Mouse (Mus musculus) c-Kit-positive CD71-negative TER-119-negative erythroid progenitor cells, embryonic 14.5 days (primary cell): ENCODE results near the gene Adig.

ENCODE experiments used
- DNase-seq: peaks from one replicate; pipeline ENCODE4 v3.0.0-alpha.2; 2013; ENCODE audit warnings: low read depth

Adig gene

DNA sequence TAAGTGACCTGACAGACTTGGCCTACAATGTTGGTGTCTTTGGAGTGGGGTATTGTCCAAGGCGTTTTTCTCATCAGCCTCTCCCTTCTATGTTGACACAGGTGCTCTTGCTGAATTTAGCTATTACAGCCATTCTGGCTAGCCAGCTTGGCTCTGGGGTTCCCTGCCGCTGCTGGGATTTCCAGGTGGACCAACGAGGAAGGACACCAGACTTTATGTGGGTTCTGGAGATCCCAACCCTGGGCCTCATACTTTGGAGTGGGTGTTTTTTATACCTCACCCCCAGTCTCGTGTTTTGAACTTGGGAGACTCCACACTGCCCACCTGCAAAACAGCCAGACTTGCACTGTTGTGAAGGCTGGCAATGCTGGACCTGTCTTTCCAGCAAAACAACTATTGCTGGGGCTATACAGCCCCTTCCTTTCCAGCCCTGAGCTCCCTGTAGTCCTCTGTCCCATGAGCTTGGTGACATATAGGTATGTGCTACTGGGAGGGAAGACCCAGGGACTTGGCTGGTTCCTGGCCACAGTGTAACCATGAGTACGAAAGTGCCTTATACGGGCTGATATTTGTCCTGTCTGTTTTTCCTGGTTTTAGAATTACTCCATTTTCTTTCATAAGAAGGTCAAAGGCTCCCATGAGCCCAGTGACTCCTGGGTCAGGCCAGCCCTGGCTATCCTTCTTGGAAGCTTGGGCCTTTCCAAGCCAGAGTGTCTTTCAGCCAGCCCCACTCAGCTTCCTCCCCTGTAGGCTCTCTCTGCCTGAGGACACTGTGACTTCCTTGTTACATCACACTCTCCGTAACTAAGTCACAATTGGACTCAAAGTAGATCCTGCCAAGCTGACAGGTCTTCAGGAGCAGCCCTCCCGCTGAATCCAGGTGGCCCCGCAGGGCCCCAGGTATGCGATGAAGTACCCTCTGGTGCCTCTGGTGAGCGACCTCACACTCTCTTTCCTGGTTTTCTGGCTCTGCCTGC lies at the start of gene Adig:
Gene Adig (plus strand): TSS at position 777 of the 977 bp plus-strand sequence.
- DNase-seq, result no peak

DNA sequence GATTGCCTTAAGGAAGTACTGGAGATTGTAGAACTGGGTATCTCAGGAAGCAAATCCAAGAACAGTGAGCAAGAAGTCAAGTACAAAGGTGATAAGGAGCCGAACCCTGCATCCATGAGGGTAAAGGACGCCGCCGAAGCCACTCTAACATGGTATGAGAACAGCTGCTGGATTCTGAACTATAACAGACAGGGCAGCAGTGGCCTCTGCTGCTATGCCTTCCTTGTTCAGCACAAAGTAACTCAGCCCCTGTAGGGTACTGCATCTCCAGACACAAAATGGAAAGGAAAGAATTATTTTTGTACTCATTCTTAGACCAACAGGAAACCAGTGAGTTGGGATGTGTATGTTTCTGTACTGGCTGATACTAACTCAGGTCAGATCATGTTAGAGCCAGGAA lies 46.0 kb upstream of the Adig start:
- no peak for DNase-seq

DNA sequence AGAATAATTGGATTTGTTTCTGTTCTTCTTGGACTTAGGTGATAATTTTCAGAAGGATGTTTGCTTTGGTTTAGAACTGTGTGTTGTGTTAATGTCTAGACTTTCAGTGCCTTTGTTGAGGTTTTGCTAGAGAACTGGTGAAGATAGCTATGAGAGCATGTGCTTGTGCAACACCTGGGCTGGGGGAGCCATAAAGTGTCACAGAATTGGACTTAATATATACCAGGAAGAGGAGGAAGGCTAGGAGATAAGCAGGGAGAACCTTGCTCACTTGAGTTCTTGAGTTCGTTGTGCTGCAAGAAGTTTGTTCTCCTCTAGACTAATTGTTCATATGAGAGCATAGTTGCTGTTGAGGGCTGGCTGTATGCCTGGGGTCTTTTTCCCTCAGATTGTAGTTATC lies 44.8 kb upstream of the Adig start:
- no peak for DNase-seq

DNA sequence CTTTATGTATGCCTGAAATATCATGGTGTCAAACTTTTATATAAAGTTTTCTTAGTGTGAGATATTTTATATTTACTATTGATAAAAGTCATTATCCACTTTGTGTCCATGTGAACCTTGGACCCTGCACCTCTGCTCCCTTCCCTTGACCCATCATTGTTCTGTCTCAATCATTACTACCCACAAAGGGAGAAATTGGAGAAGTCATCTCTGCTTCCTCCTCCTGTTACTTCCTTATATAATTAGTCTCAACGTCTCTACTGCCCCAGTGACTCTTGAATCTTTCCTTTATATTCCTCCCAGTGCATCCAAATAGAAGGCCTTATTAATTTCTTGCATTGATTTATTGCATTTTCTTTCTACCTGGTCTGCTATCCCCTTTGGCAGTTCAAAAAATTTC lies 40.0 kb upstream of the Adig start:
- no peak for DNase-seq

DNA sequence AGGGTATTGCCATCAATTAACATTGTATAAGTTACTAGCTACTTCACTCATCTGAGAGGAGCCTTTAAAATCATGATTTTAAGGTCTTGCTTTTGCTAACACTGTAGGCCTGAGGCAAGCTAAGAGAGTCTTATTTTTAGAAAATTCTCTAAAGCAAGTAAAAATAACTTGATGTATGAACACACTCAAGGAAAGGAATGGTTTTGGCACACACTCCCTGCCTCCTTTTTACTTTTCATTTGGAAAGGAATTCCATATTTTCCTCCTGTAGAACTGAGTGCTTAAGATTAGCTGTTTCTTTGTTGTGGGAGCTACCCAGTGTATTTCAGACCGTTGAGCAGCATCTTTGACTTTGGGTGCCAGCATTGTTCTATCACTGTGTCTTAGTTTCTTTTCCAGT lies 28.3 kb upstream of the Adig start:
- no peak for DNase-seq

DNA sequence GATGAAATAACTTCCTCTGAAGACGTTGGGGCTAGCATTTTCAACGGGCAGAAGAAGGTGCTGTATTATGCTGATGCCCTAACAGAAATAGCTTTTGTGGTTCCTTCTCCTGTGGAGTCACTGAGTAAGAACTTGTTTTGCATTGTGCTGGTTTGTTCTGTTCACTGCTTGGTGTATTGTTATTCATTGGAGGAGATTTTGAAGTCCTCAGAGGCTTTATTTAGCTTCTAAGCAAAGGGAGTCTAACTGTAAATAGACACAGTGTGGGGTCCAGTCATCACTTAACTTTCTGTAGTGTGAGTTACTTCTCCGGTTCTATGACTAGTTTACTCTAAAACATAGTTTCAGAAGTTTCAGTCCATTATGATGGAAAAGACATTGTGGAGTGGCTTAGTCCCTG lies 24.8 kb upstream of the Adig start:
- DNase-seq, result no peak

DNA sequence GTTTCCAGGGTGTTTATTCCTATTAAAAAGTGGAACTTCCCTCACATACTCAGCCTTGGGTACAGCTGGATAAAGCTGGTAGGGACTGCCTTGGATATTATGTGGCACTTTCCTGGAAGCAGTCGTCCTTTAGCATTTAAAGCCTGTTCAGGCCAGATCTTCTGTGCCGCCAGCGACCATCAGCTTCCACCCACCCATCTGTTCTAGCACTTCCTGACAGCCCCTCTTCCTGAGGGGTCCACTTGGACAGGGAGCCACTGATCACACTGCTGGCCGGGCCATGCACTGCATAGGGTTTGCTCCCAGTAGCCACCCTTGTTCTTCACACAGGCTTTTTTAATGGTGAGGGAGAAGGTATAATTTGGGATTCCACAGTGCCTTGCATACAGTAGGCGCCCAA lies 4.0 kb upstream of the Adig start:
- no peak for DNase-seq

DNA sequence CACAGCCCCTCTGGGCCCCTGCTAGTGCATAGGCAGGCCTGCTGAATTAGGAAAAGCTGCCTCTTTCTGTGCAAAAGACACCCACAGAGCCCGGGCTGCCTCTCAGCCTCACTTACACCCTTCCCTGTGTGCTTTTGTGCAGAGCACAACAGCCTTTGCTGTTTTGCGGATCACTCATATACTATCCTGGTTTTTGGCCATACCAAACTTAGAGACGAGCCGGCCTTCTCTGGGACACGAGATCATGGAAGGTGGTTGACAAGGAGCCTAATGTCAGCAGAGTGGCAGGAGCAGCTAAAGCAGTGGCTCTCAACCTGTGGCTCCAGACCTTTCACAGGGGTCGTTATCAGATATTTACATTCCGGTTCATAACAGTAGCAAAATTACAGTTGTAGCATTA lies 814 bp downstream of the Adig start:
- DNase-seq, result no peak

DNA sequence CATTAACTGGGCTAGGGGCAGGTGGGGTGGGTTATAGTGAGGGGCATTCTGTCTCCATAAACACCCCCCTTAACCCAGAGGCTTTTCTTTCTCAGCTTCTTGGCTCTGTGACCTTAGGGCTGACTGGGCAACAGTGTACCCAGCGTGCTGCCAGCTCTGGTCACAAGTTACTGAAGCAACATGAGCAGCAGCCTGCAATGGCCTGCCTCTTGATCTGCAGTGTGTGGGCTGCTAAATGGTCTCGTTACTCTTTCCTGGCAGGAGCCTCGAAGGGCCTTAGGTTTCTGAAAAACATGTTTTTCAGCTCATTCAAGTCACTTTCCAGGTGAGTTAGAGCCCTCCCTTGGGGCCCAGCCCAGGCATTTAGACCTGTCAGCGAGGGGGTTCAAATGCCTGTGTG lies 1.3 kb downstream of the Adig start:
- DNase-seq, result no peak

DNA sequence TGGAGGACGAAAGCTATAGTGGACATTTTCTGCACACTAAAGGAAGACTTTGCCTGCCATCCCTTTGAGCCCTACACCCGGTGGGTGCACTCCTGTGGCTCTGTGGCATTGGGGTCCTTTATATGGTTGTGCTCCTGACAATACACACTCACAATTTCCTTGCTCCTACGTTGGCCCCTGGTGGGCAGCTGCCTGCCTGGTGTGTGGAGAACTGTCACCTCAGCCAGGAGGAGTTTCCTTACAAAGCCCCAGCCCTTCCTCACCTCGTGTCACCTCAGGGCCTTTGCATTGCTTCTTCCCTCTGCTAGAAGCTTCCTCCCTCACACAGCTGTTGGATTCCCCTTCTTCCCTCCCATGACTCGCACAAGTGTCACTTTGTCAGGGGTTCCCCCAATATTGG lies 4.1 kb downstream of the Adig start:
- no peak for DNase-seq

DNA sequence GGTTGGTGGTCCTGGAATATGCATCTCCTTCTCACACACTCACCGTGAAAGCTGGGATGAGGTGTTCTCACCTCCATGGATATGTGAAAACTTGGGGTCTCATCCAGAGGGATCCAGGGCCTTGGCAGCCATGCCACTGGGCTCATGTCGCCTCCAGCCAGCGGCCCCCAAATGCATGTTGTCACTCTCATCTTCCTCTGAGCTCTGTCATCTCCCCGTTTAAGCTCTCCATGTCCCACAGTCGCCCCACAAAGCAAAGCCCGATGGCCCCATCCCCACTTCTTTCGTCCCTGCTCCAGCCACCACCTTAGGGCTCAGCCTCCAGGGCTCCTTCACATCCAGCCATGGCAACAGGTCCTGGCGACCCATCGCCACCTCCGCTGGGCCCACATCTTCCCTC lies 4.6 kb downstream of the Adig start:
- DNase-seq, result no peak

DNA sequence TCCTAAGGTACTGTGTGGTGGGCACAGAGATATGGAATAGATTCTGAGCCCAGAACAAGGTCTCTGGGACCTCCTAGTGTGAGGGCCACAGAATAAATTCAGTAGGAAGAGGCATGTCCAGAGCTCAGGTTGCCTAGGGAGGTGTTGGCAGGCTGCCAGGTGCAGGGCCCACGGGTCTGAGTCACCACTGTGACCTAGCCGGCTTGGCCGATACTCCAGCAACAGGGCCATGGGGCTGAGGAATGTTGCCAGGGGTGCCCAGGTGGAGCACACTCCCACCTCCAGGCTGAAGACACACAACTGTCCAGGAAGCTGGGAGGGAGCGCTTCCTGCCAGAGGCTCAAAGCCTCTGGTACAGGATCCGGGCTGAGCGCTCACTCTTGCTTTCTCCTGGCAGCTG lies 8.3 kb downstream of the Adig start:
- no peak for DNase-seq

DNA sequence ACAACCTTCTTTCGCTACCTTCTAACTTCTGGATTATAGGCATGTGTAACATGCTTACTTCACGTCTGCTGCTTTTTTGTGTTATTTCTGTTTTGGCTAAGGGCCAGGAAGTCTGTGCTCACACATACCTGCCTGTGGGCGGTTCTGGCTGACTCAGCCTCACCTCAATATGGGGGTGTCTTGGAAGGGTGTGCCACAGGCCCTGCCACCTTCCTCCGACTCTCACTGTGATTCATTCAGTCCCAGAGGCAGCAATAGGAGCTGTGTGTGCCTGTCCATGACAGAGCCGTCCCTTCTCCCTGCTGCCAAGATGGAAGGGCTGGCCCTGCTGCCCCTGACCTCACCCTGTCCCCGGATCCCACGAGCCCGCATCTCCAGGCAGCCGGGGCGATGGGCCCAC lies 10.1 kb downstream of the Adig start, which contains the start of gene Arhgap40:
Gene Arhgap40 (plus strand): TSS at position 269 of the 400 bp plus-strand sequence.
- no peak for DNase-seq

DNA sequence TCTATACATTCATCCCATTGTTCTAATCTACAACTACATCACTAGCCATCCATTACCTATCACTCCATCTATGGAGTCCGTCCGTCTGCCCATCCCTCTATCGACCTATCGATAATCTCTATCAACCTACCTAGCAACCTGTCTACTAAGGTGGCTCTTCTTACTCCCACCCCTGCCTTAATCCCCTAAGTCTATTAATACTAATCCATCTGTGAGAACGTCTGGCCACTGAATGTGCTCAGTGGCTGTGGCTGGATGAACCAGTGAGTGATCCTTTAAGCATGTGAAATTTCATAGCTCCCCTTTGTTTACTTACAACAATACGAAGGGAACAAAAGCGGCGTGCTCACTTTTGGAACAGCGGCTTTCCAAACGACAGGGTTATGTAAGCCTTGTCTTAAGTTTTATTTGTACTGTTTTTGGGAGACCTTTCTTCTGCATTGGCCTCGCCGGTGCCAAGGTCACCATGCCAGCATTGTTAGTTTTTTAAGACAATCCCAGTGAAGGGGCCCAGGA lies 11.5 kb downstream of the Adig start:
- DNase-seq, result no peak

DNA sequence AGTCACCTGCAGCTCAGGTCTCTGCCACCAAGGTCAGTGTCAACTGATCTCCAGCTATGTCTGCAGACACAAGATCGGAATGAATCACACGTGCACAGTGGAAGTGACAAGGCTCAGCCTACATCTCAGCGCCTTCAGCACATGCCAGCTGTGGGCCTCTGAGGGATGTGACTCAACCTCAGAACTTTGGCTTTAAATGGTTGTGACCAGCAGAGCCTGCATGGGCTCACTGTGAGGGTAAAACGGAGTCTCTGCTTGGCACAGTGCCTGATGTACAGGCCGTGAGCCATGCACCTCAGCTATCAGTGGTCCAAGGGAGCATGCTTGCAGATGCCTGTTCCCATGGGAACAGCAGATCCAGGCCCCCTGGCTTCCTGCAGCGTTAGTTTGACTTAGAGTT lies 16.2 kb downstream of the Adig start:
- DNase-seq, result no peak

DNA sequence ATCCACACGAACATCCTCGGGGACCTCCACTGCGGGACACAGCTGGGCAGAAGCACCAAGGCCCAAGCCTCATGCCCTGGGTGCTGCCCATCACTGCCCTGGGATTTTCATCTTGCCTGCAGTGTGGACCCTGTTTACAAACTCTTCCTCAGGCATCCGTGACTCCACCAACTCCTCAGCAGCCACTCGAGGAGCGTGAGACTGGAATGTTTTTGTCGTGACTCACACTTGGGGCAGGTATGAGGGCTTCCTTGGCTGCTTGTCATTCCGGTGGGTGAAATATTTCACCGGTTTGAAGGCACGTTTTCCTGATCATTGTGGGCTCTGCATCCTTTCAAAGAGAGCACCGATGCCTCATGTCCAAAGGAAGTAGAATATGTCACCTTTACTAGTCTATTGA lies 16.7 kb downstream of the Adig start:
- DNase-seq, result no peak

DNA sequence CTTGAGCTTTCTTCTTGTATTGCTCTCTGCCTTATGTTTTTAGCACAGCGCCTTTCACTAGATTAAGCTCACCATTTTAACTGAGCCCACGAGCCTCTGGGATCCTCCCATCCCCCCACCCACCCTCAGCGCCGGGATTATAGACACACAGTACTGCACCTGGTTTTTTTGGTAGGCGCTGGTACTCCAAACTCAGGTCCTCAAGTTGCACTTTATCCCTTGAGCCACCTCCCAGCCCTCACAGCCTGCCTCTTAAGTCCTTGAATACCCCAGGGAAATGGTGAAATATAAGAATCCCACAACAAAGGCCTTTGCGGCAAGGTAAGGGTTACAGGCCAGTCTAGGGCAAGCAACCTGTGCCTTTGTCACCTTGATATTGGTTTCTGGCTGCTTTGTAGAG lies 17.4 kb downstream of the Adig start:
- no peak for DNase-seq

DNA sequence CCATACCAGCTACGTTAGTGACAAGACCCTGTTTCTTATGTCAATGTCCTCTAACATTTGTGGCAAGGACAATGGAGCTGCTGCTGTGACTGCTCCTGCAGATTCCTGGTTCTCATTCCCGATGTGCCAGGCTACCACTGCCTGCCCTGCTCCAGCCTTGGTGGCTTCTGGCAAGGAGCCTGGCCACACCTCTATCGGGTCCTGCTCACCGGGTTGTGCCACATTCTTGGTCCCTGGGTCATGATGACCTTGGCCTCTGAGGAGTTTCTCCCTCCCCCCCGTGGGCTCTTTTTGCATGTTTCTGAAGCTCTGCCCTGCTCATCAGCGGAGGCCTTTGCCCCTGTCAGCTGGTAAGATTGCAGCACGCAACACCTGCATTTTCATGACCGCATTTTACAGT lies 20.6 kb downstream of the Adig start:
- no peak for DNase-seq

DNA sequence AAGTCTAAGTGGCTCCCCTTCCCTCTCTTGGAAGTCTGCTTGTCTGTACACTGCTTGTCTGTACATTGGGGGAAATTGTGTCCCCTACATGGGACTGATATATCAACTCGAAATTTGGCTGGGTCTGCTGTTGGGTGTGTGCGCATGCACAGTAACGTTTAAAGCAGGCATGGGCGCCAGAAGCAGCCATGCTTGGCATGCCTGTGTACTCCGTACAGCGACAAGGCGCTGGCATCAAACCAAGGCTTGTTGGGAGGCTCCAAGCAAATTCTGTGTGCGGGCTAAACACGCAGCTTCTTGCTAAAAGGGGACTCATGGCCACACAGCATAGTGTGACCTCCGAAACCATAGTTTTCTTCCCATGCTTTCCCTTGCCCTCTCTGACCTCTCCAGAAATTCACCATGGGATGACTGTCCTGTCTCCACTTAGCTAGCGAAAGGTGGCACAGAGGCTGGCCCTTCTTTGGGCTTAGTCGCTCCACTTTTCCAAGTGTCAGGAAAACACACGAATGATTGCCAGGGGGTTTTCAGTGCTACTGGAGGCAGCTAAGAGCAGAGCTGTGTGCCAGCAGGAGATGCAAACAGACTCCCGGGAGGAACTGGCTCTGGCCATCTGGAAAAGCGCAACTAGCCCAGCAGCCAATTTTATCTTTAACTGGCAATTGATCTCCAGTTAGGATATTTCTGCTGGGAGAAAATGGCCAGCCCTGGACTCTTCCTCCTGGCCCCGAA lies 21.9 kb downstream of the Adig start:
- DNase-seq, result no peak

DNA sequence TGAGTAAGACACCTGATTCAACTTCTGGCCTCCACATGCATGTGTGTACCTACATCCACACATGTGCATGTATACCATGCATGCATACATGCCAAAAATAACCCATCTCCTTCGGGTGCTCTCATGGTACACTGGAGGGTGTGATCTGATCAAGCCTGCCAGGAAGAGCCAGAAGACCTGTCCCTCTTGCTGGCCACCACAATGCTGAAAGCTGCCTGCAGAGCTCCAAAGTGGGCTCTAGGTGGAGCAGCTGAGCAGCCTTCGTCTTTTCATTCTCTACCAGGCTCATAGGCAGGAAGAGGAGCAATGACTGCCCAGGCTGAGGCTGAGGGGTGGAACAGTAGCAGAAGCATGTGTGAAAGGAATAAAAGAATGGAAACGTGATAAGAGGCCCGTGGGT lies 31.7 kb downstream of the Adig start:
- peak; percentile 29 for DNase-seq

DNA sequence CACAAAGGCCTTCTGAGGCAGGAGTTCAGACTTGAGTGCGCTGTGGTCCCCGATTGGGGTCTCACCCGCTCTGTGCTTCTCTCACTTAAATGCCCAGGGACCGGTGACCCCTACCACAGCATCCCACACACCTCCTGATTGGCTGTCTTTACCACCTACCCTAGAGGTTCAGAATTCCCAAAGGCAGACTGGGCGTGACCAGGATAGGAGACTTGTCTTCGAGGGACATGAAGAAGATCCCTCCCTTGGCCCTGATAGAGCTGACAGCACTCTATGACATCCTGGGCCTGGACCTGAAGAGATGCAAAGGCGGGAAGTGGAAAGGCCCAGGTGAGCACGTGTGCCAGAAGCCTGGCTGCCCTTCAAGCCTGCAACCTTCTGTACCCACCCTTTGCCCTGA lies 32.1 kb downstream of the Adig start:
- DNase-seq, result no peak

DNA sequence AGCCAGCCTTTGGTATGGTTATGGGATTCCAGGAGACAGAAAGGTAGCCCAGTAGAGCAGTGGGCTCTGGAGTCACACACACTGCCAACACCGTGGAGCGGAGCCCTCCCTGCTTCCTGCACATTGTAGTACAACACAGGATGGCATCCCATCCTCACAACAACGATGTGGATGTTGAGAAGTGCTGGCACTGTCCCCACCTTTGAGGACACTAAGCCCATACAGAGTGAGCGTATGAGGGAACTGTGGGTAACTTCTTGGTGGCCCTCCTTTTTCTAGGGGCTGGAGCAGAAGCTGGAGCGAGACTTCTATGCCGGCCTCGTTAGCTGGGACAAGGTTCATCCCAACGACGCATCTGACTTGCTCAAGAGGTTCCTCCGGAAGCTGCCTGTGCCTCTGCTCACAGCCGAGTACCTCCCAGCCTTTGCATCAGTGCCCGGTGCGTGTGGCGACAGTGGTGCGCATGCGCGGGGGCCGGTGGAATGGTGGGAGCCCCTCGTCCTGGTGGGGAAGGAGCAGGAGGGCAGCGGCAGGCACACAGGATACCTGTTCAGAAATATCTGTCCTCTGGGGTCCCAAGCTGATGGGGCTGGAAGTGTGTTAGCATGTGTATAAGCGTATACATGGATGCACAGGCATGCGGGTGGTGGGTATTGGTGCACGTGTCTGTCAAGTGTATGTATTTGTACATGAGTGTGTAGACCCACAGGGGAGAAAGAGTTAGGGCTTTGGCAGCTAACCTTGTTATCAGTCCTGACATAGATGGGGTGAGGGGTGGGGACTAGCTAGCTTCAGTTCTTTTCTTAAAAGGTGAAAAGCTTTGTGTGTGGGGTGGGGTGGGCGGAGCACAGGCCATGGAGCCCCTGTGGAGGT lies 37.3 kb downstream of the Adig start:
- DNase-seq, result no peak
